Mouse (Mus musculus): Measurements from ENCODE around the gene Fance.

Gene Fance

DNA sequence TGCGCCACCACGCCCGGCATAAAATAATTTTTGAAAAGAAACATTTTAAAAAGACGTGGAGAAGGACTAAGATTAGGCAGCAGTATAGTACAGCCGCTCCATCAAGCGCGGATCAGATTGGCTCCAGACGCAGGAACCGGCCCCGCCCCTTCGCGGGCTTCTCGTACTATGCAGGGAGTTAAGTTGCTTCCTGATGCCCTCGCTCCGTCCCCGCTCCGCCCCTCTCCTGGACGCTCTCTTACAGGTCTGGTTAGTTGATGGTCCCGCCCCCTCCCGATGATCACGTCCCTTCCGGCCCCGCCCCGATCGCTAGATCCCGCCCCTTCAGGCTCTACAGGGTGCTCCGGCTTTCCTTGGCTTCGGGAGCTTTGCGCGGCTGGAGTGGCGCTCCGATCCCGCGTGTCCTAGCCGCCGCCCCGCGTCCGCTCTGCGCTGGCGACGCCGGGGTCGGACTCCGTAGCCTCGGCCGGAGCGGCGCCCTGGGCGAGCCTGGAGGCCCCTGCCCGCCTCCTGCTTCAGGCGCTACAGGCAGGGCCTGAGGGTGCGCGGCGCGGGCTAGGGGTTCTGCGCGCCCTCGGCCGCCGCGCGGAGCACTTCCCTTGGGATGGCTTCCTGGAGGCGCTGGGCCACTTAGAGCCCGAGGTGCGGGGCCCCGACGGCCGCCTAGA is at the start of gene Fance:
Gene Fance (plus strand): TSS at position 308 of the 668 bp plus-strand sequence.
- DNase-seq: peak; percentile 98

DNA sequence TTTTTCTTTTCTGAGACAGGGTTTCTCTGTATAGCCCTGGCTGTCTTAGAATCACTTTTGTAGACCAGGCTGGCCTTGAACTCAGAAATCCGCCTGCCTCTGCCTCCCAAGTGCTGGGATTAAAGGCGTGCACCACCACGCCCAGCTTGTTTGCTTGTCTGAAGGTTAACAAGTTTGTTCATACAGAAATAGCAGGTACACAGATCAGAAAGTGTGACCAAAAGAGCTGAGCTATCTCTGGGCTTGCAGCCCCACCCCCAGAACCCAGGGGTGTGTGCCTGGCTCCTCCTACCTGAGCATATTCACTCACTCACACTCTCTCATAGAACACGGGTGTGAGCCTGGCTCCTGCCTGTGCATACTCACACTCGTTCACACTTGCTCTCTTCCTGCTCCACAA is 46.1 kb upstream of the Fance start:
- DNase-seq: no peak

DNA sequence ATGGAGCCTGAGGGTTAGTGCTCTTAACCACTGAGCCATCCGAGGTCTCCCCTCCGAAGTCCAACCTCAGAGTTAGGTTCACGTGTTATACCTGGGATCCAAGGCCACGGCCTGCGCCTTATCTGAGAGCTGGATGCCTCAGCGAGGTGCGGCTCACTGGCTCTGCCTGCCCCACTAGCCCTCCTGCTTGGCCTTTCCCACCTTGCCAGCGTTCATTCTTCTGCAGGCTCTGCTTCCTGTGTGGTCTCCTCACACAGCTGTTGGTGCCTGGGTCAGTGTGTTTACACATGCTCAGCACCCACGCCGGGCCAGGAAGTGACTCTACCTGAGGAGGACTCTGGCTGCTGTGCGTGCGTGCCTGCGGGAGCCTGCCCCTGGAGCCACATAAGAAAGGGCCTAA is 43.2 kb upstream of the Fance start:
- DNase-seq: no peak

DNA sequence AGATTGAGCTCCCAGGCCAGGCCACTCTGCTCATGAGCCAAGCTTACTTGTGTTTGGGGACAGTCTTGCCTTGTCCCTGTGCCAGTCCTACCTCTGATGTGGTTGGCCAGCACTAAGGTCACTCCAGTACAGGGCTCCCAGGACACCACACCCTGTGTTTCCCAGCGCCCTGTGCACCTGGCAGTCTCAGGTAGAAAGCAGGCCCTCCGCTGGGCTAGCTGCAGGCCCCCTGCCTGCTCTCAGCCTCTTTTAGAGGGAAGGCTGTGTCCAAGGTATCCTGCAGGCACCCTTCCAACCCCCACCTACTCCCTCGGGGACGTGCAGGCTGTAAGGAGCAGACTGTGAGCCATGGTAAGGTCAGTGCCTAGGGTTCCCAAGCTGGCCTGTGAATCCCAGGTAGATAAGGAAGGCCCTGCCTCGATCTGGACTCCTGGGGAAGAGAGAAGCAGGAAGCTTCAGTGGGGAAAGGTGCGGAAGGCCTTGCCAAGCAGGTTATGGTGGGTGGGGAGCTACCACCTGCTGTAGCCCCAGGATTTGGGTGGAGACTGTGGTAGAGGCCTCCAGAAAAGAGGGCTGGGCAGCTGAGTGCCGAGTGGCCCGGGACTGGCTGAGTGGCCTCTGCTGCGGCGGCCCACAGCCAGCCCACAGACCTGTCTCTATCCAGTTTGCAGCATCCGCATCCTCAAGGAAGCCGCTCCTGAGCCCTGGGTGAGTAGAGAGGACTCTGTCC is 41.6 kb upstream of the Fance start:
- no peak for DNase-seq

DNA sequence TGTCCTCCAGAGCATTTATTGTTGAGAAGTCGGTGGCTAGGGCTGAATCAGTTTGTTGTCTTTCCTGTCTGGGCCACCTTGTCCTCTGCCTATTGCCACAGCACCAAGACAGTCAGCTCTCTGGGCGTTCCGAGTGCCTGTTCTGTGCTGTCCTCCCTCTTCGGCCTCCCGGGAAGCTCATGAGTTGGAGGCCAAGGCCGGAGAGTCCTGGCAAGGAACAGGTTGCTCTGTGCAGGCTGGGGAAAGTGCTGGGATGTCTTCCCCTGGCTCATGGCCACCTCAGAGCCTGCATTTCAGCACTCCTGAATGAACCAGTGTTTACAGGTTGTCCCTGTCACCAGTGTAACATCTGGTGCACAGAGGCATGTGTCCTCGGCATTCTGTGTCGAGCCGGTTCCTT is 41.0 kb upstream of the Fance start:
- no peak for DNase-seq

DNA sequence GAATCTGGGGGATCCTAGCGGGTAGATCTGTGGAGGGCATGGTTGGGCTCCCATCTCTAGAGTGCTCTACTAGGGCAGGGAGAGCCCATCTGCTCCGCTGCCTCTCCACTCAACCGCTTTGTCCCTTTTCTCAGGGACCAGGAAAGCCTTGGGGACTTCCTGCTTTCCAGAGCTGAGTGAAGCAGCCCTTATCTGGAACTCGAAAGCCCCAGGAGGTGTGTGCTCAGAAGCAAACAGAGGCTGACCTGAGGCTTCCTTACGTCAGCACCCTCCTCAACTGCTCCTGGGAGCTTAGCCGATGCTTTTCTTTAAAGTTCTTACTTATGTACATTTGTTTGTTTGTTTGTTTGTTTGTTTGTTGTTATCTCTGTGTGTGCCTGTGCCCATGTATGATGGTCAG is 40.5 kb upstream of the Fance start:
- no peak for DNase-seq

- peak in 1 of 2 experiments; percentile 45 for DNase-seq
Observed at GRCm38 (mm10) chr17:28274739-28275138, 38.6 kb upstream of the Fance start.

DNA sequence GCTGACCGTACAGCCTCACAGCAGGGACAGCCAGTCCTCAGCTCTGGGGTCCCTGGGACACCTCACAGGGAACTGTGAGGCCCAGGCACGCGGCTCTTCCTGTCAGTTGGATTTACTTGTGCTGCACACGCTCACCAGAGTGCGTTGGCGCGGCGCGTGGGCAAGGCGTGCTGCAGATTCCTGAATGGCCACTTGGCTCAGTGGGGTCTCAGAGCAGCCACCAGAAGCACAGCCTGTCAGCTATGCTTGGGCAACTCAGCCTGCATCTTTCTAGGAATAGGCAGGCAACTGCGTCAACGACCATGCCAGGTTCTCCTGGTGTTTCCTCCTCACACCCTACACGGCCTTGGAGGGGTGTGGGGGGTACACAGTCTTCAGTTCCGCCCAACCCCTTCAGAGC is 36.1 kb upstream of the Fance start:
- no peak for DNase-seq

DNA sequence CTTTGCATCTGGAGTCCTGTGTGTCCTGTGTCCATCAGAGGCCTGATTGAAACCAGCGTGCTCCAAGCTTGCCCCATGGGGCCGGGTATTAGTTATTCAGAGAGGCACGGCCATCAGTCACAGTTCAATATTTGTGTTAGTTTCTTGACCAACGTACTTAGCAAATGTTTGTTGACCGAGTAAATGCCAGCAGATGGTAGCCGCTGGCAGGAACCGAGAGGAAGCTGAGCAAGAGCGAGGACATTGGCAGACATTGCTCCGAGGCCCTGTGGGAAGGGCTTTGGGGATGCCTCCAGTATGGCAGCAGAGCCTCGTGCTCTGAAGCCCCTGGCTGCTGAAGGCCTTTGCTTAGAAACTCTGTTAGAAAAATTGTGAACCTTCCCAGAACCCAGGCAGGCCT is 35.6 kb upstream of the Fance start:
- no peak for DNase-seq

DNA sequence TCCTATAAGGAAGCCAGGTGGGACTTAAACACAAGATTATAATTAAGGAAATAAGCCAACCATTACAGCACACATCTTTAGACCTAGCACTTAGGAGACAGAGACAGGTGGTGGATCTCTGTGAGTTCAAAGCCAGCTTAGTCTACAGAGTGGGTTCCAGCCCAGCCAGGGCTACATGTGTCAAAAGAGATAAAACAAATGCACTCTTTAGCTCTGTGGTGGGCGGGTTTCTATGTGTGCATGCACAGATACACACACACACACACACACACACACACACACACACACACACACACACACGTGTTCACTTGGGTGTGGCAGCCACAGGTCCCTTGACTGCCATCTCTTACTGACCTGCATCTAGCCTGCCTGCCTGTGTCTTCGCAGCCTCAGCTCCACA is 35.2 kb upstream of the Fance start:
- DNase-seq: no peak

- DNase-seq: peak; percentile 62 to 70
Observed at GRCm38 (mm10) chr17:28279236-28279635, 34.1 kb upstream of the Fance start.

DNA sequence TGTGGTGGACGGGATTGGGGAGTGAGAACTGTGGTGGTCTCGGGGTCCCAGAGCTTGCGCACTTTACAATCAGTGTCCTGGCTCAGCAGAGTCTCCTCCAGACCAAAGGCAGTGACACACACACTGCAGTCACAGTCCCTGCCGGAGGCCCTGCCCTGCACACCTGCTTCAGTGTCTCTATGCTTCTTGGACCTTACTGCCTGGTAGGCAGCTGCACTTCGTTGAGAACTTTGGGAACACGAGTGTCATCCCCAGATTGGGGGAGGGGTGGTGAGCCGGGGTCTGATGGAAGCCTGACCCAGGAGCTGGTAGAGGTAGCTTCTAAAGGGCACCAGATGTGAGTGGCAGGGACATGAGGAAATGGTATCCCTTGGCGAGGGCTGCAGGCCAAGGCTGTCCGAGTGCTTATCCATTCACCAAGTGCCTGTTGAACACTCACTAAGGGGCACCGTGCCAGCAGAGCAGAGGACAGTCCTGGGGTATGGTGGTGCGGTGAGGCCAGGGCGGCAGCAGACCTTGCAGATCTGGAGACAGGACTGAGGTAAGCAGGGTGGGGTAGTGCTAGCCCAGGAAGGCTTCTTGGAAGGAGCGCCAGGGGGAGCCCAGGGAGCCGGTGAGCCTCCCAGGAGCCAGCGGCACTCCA is 33.4 kb upstream of the Fance start:
- peak; percentile 90 for DNase-seq

DNA sequence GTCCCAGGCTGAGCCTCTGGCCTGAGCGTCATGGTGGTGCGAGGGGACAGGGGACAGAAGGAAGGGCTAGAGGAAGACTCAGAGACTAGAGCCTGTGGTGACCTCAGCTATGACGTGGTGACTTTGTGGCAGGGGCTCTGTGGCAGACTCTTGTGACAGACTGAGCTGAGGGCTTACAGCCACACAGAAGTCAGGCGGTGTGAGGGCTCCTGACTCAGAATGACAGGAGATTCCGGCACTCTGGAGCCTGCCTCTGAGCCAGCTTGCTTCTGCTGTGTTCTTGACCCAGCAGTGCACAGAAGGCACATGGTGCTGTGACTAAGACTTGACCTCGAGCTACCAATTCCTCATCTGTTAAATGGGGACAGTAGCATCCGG is 32.9 kb upstream of the Fance start:
- no peak for DNase-seq

- DNase-seq: no peak
Observed at GRCm38 (mm10) chr17:28280831-28281377, 32.4 kb upstream of the Fance start.

DNA sequence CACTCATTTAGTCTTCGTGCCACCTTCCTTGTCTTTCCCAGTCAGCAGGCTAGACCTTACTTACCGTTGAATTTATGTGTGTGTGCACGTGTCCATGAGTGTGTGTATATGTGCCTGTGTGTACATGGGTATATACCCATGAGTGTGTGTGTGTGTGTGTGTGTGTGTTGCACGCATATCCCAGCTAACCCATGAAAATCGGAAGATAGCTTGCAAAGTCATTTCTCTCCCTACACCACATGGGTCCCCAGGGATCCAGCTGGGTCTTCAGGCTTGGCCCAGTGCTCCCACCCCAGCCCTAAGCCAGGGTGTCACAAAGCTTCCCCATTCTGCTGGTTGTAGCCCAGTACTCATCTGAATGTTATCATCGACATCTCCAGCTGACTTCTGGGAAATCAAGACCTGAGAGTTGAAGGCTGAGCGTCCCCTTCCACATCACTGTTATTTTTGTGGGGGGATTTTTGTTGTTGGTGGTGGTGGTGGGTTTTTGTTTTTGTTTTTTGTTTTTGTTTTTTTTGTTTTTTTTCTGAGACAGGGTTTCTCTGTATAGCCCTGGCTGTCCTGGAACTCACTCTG is 31.4 kb upstream of the Fance start:
- no peak for DNase-seq

- no peak for DNase-seq
Observed at GRCm38 (mm10) chr17:28283199-28283598, 30.1 kb upstream of the Fance start.

DNA sequence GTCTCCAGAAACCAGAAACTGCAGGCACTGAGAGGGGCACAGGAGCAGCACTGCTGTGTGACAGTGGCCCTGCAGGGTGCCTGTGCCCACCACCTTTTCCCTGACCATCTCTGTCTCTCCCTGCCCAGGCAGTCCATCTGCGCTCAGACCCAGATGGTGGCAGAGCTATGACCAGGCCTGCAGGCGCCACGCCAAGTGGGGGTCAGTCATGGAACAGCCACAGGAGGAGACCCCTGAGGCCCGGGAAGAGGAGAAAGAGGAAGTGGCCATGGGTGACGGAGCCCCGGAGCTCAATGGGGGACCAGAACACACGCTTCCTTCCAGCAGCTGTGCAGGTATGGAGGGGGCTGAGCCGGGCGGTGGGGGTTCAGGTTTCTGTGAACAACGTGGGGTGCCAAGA is 27.2 kb upstream of the Fance start:
- no peak for DNase-seq

DNA sequence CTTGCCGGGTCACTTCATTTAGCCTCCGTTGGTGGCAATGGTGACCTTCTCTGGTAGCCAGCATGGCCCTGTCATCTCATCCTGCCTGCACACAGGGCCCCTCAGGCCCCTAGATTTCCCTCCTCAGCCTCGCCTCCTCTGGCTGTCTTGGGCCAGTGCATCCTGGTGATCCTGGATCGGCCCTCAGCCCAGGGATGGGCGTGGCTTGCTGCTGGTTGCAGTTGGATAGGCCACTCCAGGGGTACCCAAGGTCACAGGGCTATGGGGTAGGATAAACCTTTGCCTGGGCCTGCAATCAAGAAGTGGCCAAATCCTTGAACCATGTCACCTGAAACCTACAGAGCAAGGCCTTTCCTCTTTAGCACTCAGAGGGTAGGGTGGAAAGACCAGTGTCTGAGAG is 26.4 kb upstream of the Fance start:
- DNase-seq: peak; percentile 49 to 67

- DNase-seq: peak; percentile 59 to 73
Observed at GRCm38 (mm10) chr17:28287578-28287977, 25.7 kb upstream of the Fance start.

GRCm38 (mm10) chr17:28287980-28288379 is 25.3 kb upstream of the Fance start:
- no peak for DNase-seq

- DNase-seq: peak; percentile 94 to 95
Observed at GRCm38 (mm10) chr17:28290262-28290661, 23.1 kb upstream of the Fance start.

- no peak for DNase-seq
Observed at GRCm38 (mm10) chr17:28290671-28291070, 22.6 kb upstream of the Fance start.

- no peak for DNase-seq
Observed at GRCm38 (mm10) chr17:28291346-28291745, 22.0 kb upstream of the Fance start.

- no peak for DNase-seq
Observed at GRCm38 (mm10) chr17:28293716-28294115, 19.6 kb upstream of the Fance start.

All from kidney, adult 8-10 months (tissue).